Mouse (Mus musculus) fibroblast of lung, adult 2 months (primary cell): ENCODE data around the gene Asb14.

Experiments
- DNase-seq: peaks from one replicate; pipeline ENCODE4 v3.0.0-alpha.2; 2011; ENCODE audit warnings: low read depth

The Asb14 gene

GRCm38 (mm10) chr14:26960518-26960917 is 66.2 kb downstream of the Asb14 start:
- DNase-seq: no peak
